Mouse (Mus musculus) forebrain, embryonic 11.5 days (tissue): ENCODE results near the gene Rtf2. TPM values are rescaled to one million over a fixed set of nuclear protein-coding genes. Genes with fewer than 3 reads are reported as not detected.

Source experiments
- ATAC-seq: fragments of 200-750 bp; cut with Nextera tagmentation; replicated peaks from 2 replicates; pipeline ENCODE4 v1.8.0; 2017; ENCODE audit warnings: moderate TSS enrichment; ENCODE audit not compliant: low FRiP score
- DNase-seq: peaks from one replicate; pipeline ENCODE4 v3.0.0-alpha.2; 2017; ENCODE audit warnings: low spot score
- H3K27ac ChIP-seq: fragments of 300-500 bp; sonication (generic); 2 replicates; pipeline ENCODE4 v1.5.1; 2014; ENCODE audit warnings: low read depth, low read length
- H3K27me3 ChIP-seq: fragments of 300-500 bp; sonication (generic); 2 replicates; pipeline ENCODE4 v1.6.1; 2014; ENCODE audit warnings: mild to moderate bottlenecking, low read length, mixed read lengths; ENCODE audit not compliant: control insufficient read depth, insufficient read depth
- H3K36me3 ChIP-seq: fragments of 300-500 bp; sonication (generic); 2 replicates; pipeline ENCODE4 v1.6.1; 2014; ENCODE audit warnings: mild to moderate bottlenecking, low read length, moderate library complexity, mixed read lengths; ENCODE audit not compliant: control insufficient read depth, insufficient read depth
- H3K4me1 ChIP-seq: fragments of 300-500 bp; sonication (generic); replicated peaks from 2 replicates; pipeline ENCODE4 v1.6.1; 2014; ENCODE audit warnings: low read length, mixed read lengths; ENCODE audit not compliant: control insufficient read depth, insufficient read depth
- H3K4me2 ChIP-seq: fragments of 300-500 bp; sonication (generic); 2 replicates; pipeline ENCODE4 v1.6.1; 2014; ENCODE audit warnings: low read depth, mild to moderate bottlenecking, low read length, moderate library complexity, mixed read lengths; ENCODE audit not compliant: severe bottlenecking
- H3K4me3 ChIP-seq: fragments of 300-500 bp; sonication (generic); 2 replicates; pipeline ENCODE4 v1.5.1; 2014; ENCODE audit warnings: low read depth, low read length
- H3K9ac ChIP-seq: fragments of 300-500 bp; sonication (generic); 2 replicates; pipeline ENCODE4 v1.6.1; 2014; ENCODE audit warnings: low read length
- H3K9me3 ChIP-seq: fragments of 300-500 bp; sonication (generic); 2 replicates; pipeline ENCODE4 v1.6.1; 2016; ENCODE audit warnings: low read length, mixed read lengths; ENCODE audit not compliant: control insufficient read depth
- WGBS: fragments of 180-500 bp; shearing (Covaris S2); extraction: QIAGEN DNeasy Blood & Tissue Kit; methylation state at CpG from one replicate; pipeline ENCODE4 v1.1.7; 2014; 5-methylcytosine and 5-hydroxymethylcytosine counted together
- polyA plus RNA-seq: library from polyadenylated mRNA; unstranded; fragments of >200 nt; fragmentation: Nextera tagmentation; extraction: Ambion mirVana; gene quantifications from 2 replicates; pipeline ENCODE4 v1.2.1, GENCODE M21; 2014

The Rtf2 gene
- polyA plus RNA-seq: 86.0 and 90.5 TPM in 2 replicates

DNA sequence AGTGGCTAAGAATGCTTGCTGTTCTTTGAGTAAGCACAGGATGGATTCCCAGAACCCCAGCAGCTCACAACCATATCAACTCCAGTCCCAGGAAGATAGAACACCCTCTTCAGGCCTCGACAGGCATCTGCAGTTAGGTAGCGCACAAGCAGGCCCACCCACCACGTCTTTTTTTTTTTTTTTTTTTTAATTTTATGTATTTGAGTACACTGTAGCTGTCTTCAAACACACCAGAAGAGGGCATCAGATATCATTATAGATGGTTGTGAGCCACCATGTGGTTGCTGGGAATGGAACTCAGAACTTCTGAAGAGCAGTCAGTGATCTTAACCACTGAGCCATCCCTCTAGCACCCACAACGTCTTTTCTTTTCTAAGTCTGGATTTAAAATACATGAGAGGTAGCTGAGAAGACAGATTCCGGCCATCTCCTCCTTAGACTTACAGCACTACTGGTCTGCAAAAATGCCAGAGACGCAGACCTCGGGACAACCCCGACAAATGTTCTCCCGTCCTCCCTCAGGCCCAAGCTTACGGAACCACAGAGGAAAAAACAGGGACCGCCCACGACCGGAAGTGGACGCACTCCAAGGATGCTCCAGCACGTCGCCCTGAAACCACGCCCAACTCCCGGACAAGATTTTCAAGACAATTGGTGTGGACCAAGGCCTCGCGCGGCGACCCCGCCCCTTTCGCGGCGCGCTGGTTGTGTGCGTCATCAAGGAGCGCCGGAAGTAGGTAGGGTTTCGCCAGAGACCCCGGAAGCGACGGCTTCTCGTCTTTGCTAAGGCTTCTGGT, at the start of gene Rtf2:
Gene Rtf2 (plus strand): TSS at position 714 of the 797 bp plus-strand sequence.
- Histone ChIP-seq H3K36me3 (no peaks in the 10 kb centered on the region), H3K9me3 (no peaks in the 10 kb centered on the region), H3K4me2 (peak within 1 kb of the TSS; percentile 90), H3K4me3 (peak within 1 kb of the TSS; percentile 79), H3K9ac (peak within 1 kb of the TSS; percentile 69), H3K27me3 (no peaks in the 10 kb centered on the region), H3K27ac (no peak within 1 kb of the TSS), H3K4me1 (peaks cover 13% of the 10 kb centered on the region; the same call in 1 of the 2 replicates)
- DNase-seq: peak; percentile 100
- 2% methylated on average over 35 of the region's 35 CpGs for WGBS
- peak; percentile 98 for ATAC-seq

DNA sequence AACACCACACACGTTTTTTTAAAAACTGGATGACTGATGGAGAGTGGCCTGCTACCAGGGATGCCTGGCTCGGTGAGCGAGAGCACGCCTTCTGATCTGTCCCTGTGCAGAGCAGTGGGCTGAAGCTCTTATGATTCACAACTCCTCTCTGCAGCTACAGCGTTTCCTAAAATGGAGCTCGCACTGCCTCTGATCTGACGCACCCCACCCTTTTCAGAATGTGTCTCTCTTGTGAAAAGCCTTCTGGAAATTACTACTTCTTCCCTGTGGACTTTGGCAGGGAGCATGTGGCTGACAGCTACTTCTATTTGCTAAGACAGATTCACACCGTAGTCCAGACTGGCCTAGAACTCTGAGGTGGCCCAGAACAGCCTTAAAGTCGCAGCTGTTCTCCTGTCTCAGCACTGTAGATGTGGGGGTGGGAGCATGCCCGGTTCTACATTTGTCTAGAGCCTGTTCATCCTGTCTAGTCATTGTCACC, 48.3 kb upstream of the Rtf2 start:
- H3K4me1 ChIP-seq: no peaks in the 10 kb centered on the region
- H3K36me3 ChIP-seq: no peaks in the 10 kb centered on the region
- no peak for ATAC-seq
- no peak overlapping the region for H3K9ac ChIP-seq
- H3K4me3 ChIP-seq: no peak overlapping the region
- H3K4me2 ChIP-seq: no peak overlapping the region
- no peaks in the 10 kb centered on the region for H3K9me3 ChIP-seq
- 83% methylated on average over 10 of the region's 10 CpGs for WGBS
- DNase-seq: no peak
- H3K27ac ChIP-seq: no peak overlapping the region
- no peaks in the 10 kb centered on the region for H3K27me3 ChIP-seq

DNA sequence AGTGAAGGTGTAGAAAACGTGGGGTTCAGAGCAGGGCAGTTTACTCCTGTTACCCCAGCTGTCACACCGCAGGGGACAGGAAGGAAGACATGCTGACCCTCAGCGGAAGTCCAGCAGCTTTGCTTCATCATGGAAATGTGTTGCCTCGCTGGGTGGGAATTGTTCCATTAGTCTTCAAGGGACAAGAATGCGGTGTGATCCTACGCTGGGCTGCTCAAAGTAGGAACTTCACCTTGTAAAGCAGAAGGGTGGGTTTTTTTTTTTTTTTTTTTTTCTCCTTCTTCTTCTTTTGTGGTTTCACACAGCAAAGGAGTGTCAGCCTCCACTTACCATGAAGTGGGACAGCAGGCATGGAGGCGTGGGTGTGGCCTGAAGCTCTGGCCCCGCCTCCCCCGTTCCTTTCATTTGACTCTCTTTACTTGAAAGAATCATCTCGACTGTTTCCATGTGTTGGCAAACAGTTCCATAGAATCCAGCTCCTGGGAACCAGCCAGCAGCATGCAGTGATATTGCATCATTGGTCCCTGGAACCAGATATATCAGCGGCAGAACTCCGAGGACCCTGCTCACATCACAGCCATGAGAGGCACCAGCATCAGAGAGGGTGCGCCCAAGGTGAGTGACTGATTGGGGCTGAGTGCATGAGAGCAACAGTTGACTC, 46.8 kb upstream of the Rtf2 start, which contains the start of gene Cass4:
Gene Cass4 (plus strand): TSS at position 404 of the 661 bp plus-strand sequence.
- Histone ChIP-seq H3K27ac (no peak within 1 kb of the TSS), H3K36me3 (no peaks in the 10 kb centered on the region), H3K27me3 (no peaks in the 10 kb centered on the region), H3K4me2 (no peak within 1 kb of the TSS), H3K9me3 (no peaks in the 10 kb centered on the region), H3K4me1 (no peaks in the 10 kb centered on the region), H3K4me3 (no peak within 1 kb of the TSS), H3K9ac (no peak within 1 kb of the TSS)
- DNase-seq: no peak
- WGBS: 45% methylated on average over 13 of the region's 13 CpGs
- no peak for ATAC-seq

- no peak for DNase-seq
- 73% methylated on average over 2 of the region's 2 CpGs for WGBS
- no peaks in the 10 kb centered on the region for H3K9me3 ChIP-seq
- H3K4me2 ChIP-seq: no peak overlapping the region
- no peak overlapping the region for H3K9ac ChIP-seq
- no peak overlapping the region for H3K4me3 ChIP-seq
- H3K36me3 ChIP-seq: no peaks in the 10 kb centered on the region
- H3K4me1 ChIP-seq: no peaks in the 10 kb centered on the region
- H3K27me3 ChIP-seq: no peaks in the 10 kb centered on the region
- H3K27ac ChIP-seq: no peak overlapping the region
- no peak for ATAC-seq
Measured at GRCm38 (mm10) chr2:172394052-172394392, 46.3 kb upstream of the Rtf2 start.

DNA sequence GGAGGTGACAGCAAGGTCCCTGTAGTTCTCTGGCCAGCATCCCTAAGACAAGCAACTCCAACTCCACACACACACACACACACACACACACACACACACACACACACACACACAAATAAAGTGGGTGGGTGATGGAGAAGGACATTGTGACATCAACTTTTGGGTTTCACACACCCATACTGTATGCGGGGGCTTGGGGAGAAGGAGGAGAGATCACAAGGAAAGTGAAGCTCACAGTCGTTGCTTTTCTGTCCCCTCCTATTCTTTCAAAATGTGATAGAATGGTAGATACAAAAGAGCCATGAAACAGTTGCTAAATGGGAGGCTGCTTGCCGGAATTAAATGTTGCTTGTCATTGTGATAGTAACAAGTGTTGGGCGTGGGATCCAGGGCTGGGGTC, 45.7 kb upstream of the Rtf2 start:
- 74% methylated on average over 4 of the region's 4 CpGs for WGBS
- Histone ChIP-seq H3K27me3 (no peaks in the 10 kb centered on the region), H3K36me3 (no peaks in the 10 kb centered on the region), H3K4me2 (no peak overlapping the region), H3K9ac (no peak overlapping the region), H3K4me1 (no peaks in the 10 kb centered on the region), H3K4me3 (no peak overlapping the region), H3K27ac (no peak overlapping the region), H3K9me3 (no peaks in the 10 kb centered on the region)
- ATAC-seq (no peak), DNase-seq (no peak)

DNA sequence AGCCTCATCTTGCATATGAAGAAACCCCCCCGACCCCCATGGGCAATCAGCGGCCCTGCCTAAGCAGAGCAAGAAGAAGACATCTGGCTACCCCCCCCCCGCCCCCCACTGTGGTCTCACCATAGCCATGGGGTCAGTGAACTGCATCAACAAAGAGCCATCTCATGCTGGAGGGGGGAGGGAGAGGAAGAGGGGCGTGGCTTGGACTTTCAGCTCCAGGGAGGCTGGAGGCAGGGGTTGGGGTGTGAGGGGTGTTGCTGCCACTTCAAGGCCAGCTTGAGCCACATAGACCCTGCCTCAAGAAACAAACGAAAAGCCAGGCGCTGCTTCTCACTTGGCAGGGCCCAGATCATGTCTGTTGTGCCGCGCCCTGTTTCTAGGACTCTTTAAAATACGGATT, 44.4 kb upstream of the Rtf2 start:
- Histone ChIP-seq H3K4me3 (no peak overlapping the region), H3K4me1 (0 out of 2 replicates have a peak, but pooled peaks cover 2% of the 10 kb centered on the region), H3K9ac (no peak overlapping the region), H3K27ac (no peak overlapping the region), H3K36me3 (no peaks in the 10 kb centered on the region), H3K4me2 (no peak overlapping the region), H3K9me3 (no peaks in the 10 kb centered on the region), H3K27me3 (no peaks in the 10 kb centered on the region)
- DNase-seq (no peak), ATAC-seq (no peak)
- 46% methylated on average over 9 of the region's 9 CpGs for WGBS

DNA sequence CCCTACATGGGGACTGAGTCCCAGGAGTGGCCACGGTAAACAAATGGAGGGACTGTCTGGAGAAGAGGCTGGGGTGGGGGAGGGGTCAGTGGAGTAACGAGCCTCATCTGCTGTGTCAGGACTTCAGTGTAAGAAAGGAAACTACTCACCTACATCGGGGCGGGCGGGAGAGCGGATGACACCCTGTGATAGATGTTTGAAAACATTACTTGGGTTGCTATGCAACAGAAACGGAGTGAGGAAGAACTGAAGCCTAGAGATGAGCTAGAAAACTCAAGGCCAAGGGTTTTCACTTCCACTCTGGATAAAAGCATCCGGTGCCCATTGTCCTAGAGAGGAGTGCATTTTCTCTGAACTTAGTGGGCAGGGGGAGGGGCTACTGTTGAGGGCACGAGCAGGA, 40.5 kb upstream of the Rtf2 start:
- Histone ChIP-seq H3K9ac (no peak overlapping the region), H3K4me2 (no peak overlapping the region), H3K27ac (no peak overlapping the region), H3K27me3 (no peaks in the 10 kb centered on the region), H3K9me3 (no peaks in the 10 kb centered on the region), H3K36me3 (no peaks in the 10 kb centered on the region), H3K4me1 (0 out of 2 replicates have a peak, but pooled peaks cover 2% of the 10 kb centered on the region), H3K4me3 (no peak overlapping the region)
- WGBS: 50% methylated on average over 9 of the region's 9 CpGs
- DNase-seq (no peak), ATAC-seq (no peak)

GRCm38 (mm10) chr2:172401116-172401825, 39.1 kb upstream of the Rtf2 start:
- no peaks in the 10 kb centered on the region for H3K36me3 ChIP-seq
- no peak overlapping the region for H3K4me2 ChIP-seq
- H3K9me3 ChIP-seq: no peaks in the 10 kb centered on the region
- H3K4me1 ChIP-seq: 0 out of 2 replicates have a peak, but pooled peaks cover 2% of the 10 kb centered on the region
- H3K27ac ChIP-seq: no peak overlapping the region
- no peak for DNase-seq
- H3K9ac ChIP-seq: no peak overlapping the region
- ATAC-seq: no peak
- H3K27me3 ChIP-seq: no peaks in the 10 kb centered on the region
- H3K4me3 ChIP-seq: no peak overlapping the region
- 82% methylated on average over 13 of the region's 13 CpGs for WGBS
